Mouse (Mus musculus) liver, adult 2 months (tissue): Measurements from ENCODE around the gene Galnt16.

Experiments used
- CTCF ChIP-seq: fragments of 200-500 bp; IDR thresholded peaks from 2 replicates; pipeline ENCODE4 v1.5.1; 2011; ENCODE audit warnings: low read depth, low read length, control low read depth
- POLR2A ChIP-seq: fragments of 200-500 bp; IDR thresholded peaks from 2 replicates; pipeline ENCODE4 v1.6.1; 2011; ENCODE audit warnings: low read length, control low read depth; ENCODE audit not compliant: insufficient read depth; ENCODE audit errors: extremely low read depth

GRCm38 (mm10) chr12:80537313-80537712, 19.2 kb downstream of the Galnt16 start:
- TF ChIP-seq POLR2A (no peak), CTCF (no peak)
